Mouse (Mus musculus) cerebellum, adult 2 months (tissue): ENCODE results near the gene Tmcc3.

Source experiments
- CTCF ChIP-seq: fragments of 200-500 bp; IDR thresholded peaks from 2 replicates; pipeline ENCODE4 v1.5.1; 2011; ENCODE audit warnings: low read depth, mild to moderate bottlenecking, control low read depth, low read length, moderate library complexity, borderline replicate concordance; ENCODE audit not compliant: insufficient read depth
- POLR2A ChIP-seq: fragments of 200-500 bp; IDR thresholded peaks from 2 replicates; pipeline ENCODE4 v1.6.1; 2011; ENCODE audit warnings: low read length, control low read depth, borderline replicate concordance; ENCODE audit not compliant: insufficient read depth

DNA sequence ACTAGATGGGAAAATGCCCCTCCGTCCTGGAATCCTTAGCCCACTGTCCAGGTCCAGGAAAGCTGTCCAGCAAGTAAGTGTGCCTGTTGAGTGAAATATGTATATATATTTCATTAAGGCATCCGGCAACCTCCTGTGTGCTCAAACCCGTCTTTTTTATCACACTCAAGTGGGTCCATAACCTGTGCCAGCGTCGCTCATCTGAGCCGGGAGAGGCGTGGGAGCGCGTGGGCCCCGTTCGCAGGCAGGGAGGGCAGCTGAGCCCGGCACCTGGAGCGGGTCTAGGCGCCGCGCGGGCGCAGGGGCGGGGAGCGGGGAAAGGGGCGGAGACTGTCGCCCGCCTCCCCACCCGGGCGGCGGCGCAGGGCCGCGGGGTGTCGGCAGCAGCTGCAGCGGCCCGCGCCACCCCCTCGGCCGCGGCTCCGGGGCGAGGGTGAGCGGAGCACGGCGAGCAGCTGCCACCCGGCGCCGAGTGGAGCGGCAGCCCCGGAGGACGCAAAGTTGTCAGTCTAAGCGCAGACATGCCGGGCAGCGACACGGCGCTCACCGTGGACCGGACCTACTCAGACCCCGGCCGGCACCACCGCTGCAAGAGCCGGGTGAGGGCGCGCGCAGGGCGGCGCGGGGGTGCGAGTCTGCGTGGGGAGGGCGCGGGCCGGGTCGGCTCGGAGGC, 202.9 kb downstream of the Tmcc3 start:
- TF ChIP-seq CTCF (no peak), POLR2A (no peak)
